Mouse (Mus musculus) forebrain, embryonic 10.5 days (tissue): ENCODE measurements at regions not wholly inside any gene's neighbourhood (a gene's known extent, or its start where the extent isn't known, plus 50 kb on each side); places are given as distances from the start of the nearest gene placed in this dataset.

Experiments used
- DNase-seq: peaks from one replicate; pipeline ENCODE4 v3.0.0-alpha.2; 2017; ENCODE audit warnings: low spot score; ENCODE audit errors: extremely low spot score
- H3K27ac ChIP-seq: fragments of 300-500 bp; sonication (generic); 2 replicates; pipeline ENCODE4 v1.5.1; 2016; ENCODE audit warnings: mild to moderate bottlenecking
- H3K27me3 ChIP-seq: fragments of 300-500 bp; sonication (generic); 2 replicates; pipeline ENCODE4 v1.6.1; 2016; ENCODE audit warnings: mild to moderate bottlenecking; ENCODE audit not compliant: poor library complexity, severe bottlenecking
- H3K36me3 ChIP-seq: fragments of 300-500 bp; sonication (generic); replicated peaks from 2 replicates; pipeline ENCODE4 v1.6.1; 2016; ENCODE audit warnings: mild to moderate bottlenecking, moderate library complexity
- H3K4me1 ChIP-seq: fragments of 300-500 bp; sonication (generic); 2 replicates; pipeline ENCODE4 v1.6.1; 2016
- H3K4me3 ChIP-seq: fragments of 300-500 bp; sonication (generic); 2 replicates; pipeline ENCODE4 v1.5.1; 2016; ENCODE audit warnings: mild to moderate bottlenecking, moderate library complexity
- H3K9me3 ChIP-seq: fragments of 300-500 bp; sonication (generic); 2 replicates; pipeline ENCODE4 v1.6.1; 2016; ENCODE audit warnings: mild to moderate bottlenecking, moderate library complexity
- WGBS: fragments of 180-500 bp; shearing (Covaris S2); methylation state at CpG from one replicate; pipeline ENCODE4 v1.1.7; 2016; 5-methylcytosine and 5-hydroxymethylcytosine counted together

- no peaks in the 10 kb centered on the region for H3K9me3 ChIP-seq
- 92% methylated on average over 7 of the region's 7 CpGs for WGBS
- DNase-seq: no peak
- no peak overlapping the region for H3K27ac ChIP-seq
- no peaks in the 10 kb centered on the region for H3K4me1 ChIP-seq
- no peak overlapping the region for H3K4me3 ChIP-seq
- H3K36me3 ChIP-seq: no peaks in the 10 kb centered on the region
- no peaks in the 10 kb centered on the region for H3K27me3 ChIP-seq
Measured at GRCm38 (mm10) chr17:47114736-47115135, 104.4 kb upstream of the Ubr2 start.

- WGBS: 91% methylated on average over 16 of the region's 16 CpGs
- DNase-seq: no peak
Measured at GRCm38 (mm10) chr17:47112556-47113225, 102.3 kb upstream of the Ubr2 start.

DNA sequence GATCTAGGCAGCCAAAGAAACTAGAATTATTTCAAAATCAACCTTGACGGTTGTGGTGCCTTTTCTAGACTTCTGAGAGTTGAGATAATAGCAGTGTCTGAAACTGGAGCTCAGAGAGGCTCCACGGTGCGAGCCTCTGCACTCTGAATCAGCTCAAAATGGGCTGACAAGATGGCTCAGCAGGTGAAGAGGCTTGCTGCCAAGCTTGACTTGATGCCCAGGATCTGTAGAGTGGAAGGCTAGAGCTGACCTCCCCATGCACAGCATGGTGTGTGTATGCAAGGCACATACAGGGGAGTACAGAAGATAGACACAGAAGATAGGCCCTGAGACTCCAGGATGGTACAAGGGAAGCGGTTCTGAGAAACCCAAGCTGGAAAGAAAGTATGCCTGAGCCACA lies 100.5 kb upstream of the Ubr2 start:
- Histone ChIP-seq H3K36me3 (no peaks in the 10 kb centered on the region), H3K4me1 (peaks cover 3% of the 10 kb centered on the region; the same call in 1 of the 2 replicates), H3K9me3 (no peaks in the 10 kb centered on the region), H3K27ac (no peak overlapping the region), H3K27me3 (no peaks in the 10 kb centered on the region), H3K4me3 (no peak overlapping the region)
- no peak for DNase-seq
- 89% methylated on average over 4 of the region's 4 CpGs for whole genome bisulfite sequencing

More at GRCm38 (mm10) chr17:47112556-47113225, 102.3 kb upstream of the Ubr2 start:
- Histone ChIP-seq H3K27ac (no peak overlapping the region), H3K4me3 (no peak overlapping the region), H3K9me3 (no peaks in the 10 kb centered on the region), H3K27me3 (no peaks in the 10 kb centered on the region), H3K4me1 (no peaks in the 10 kb centered on the region), H3K36me3 (no peaks in the 10 kb centered on the region)

DNA sequence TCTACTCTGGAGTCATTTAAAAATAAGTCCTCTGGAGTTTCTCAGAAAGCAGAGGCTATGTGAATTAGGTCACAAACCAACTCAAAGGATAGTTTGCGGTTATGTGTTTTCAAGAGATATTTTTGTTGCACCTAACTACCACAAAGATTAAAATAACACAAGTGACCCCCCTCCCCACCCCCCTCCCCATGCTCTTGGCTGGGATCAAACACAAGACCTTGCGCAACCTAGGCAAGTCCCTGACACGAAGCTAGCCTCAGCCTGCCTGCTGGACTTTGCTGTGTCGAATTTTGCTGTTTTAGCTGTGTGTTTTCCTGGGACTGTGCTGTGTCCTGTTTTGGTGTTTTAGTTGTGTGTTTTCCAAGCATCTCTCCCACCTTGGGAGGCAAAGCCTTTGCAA lies 94.0 kb upstream of the Ubr2 start:
- Histone ChIP-seq H3K4me1 (peaks cover 3% of the 10 kb centered on the region; the same call in 1 of the 2 replicates), H3K27me3 (no peaks in the 10 kb centered on the region), H3K9me3 (no peaks in the 10 kb centered on the region), H3K36me3 (no peaks in the 10 kb centered on the region), H3K4me3 (no peak overlapping the region), H3K27ac (no peak overlapping the region)
- no peak for DNase-seq
- 88% methylated on average over 4 of the region's 4 CpGs for WGBS

GRCm38 (mm10) chr17:47095191-47095590 lies 84.8 kb upstream of the Ubr2 start:
- Histone ChIP-seq H3K9me3 (peaks cover 4% of the 10 kb centered on the region; the same call in 1 of the 2 replicates), H3K4me1 (no peaks in the 10 kb centered on the region), H3K36me3 (no peaks in the 10 kb centered on the region), H3K27me3 (no peaks in the 10 kb centered on the region), H3K4me3 (no peak overlapping the region), H3K27ac (no peak overlapping the region)
- no peak for DNase-seq
- 83% methylated on average over 3 of the region's 3 CpGs for WGBS

DNA sequence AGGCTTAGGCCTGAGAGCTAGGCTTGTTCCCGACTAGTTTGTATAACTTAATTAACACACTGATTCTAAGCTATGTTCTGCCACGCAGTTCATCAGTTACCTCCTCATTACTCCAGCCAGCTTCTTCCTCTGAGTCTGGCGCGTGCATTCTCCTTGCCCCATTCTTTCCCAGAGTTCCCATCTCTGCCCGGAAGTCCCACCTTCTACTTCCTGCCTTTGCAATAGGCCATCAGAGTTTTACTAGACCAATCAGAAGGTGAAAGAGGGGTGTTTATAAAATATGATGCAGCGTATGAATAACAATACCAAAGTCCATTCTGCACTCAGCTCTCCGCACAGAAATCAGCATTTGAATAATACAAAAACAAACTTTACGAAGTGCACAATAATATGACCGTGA lies 81.7 kb upstream of the Ubr2 start:
- Histone ChIP-seq H3K4me3 (no peak overlapping the region), H3K27me3 (no peaks in the 10 kb centered on the region), H3K9me3 (peaks cover 23% of the 10 kb centered on the region; the same call in 1 of the 2 replicates), H3K36me3 (no peaks in the 10 kb centered on the region), H3K4me1 (no peaks in the 10 kb centered on the region), H3K27ac (no peak overlapping the region)
- 94% methylated on average over 9 of the region's 9 CpGs for WGBS
- DNase-seq: no peak

- Histone ChIP-seq H3K9me3 (peaks cover 29% of the 10 kb centered on the region; the same call in 1 of the 2 replicates), H3K4me1 (no peaks in the 10 kb centered on the region), H3K4me3 (no peak overlapping the region), H3K36me3 (no peaks in the 10 kb centered on the region), H3K27ac (no peak overlapping the region), H3K27me3 (no peaks in the 10 kb centered on the region)
- 84% methylated on average over 3 of the region's 3 CpGs for WGBS
- no peak for DNase-seq
Measured at GRCm38 (mm10) chr17:47089769-47090168, 79.4 kb upstream of the Ubr2 start.

GRCm38 (mm10) chr17:47069206-47069605 lies 58.9 kb upstream of the Ubr2 start:
- Histone ChIP-seq H3K4me3 (no peak overlapping the region), H3K27me3 (no peaks in the 10 kb centered on the region), H3K4me1 (0 out of 2 replicates have a peak, but pooled peaks cover 3% of the 10 kb centered on the region), H3K27ac (no peak overlapping the region), H3K36me3 (no peaks in the 10 kb centered on the region), H3K9me3 (0 out of 2 replicates have a peak, but pooled peaks cover 3% of the 10 kb centered on the region)
- WGBS: 95% methylated on average over 2 of the region's 2 CpGs
- DNase-seq: no peak

DNA sequence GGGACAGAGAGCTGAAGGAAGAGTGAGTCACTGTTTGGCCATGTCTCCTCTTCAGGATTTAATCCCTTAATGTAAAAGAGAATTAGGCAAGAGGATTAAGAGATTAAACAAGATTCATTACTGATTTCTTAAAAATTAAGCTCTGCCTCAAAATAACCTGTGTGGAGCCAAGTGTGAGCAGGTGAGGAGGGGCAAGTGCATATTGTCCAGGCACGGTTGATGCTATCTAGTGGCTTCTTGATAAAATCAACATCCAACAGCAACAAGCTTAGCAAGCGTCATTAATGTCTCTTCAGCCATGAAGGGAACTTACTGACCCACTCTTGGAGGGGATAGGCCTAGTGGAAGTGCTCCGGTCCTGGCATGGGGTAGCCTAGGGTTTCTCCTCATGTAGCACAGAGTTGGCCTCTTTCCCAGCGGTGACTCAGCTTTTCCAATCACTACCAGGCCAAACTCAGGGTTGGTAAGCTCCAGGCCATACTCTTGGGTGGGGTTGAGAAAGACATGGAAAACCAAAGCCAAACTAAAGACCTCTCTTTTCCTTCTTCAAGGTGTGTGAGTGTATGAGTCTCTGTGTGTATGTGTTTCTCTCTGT lies 55.0 kb upstream of the Ubr2 start:
- 79% methylated on average over 4 of the region's 4 CpGs for WGBS
- no peak overlapping the region for H3K27ac ChIP-seq

GRCm38 (mm10) chr17:47064592-47065306 lies 54.4 kb upstream of the Ubr2 start:
- no peaks in the 10 kb centered on the region for H3K36me3 ChIP-seq
- H3K4me1 ChIP-seq: 0 out of 2 replicates have a peak, but pooled peaks cover 3% of the 10 kb centered on the region
- no peak for DNase-seq
- WGBS: 79% methylated on average over 14 of the region's 14 CpGs
- no peak overlapping the region for H3K4me3 ChIP-seq
- H3K27me3 ChIP-seq: no peaks in the 10 kb centered on the region
- H3K9me3 ChIP-seq: no peaks in the 10 kb centered on the region
- H3K27ac ChIP-seq: no peak overlapping the region

More for the DNA sequence above, 55.0 kb upstream of the Ubr2 start:
- Histone ChIP-seq H3K36me3 (no peaks in the 10 kb centered on the region), H3K27me3 (no peaks in the 10 kb centered on the region), H3K4me3 (no peak overlapping the region), H3K9me3 (no peaks in the 10 kb centered on the region), H3K4me1 (0 out of 2 replicates have a peak, but pooled peaks cover 3% of the 10 kb centered on the region)
- no peak for DNase-seq

GRCm38 (mm10) chr17:47064006-47064405 lies 53.6 kb upstream of the Ubr2 start:
- 91% methylated on average over 4 of the region's 4 CpGs for WGBS
- Histone ChIP-seq H3K9me3 (no peaks in the 10 kb centered on the region), H3K4me3 (no peak overlapping the region), H3K4me1 (0 out of 2 replicates have a peak, but pooled peaks cover 3% of the 10 kb centered on the region), H3K27me3 (no peaks in the 10 kb centered on the region), H3K36me3 (no peaks in the 10 kb centered on the region), H3K27ac (no peak overlapping the region)
- no peak for DNase-seq

DNA sequence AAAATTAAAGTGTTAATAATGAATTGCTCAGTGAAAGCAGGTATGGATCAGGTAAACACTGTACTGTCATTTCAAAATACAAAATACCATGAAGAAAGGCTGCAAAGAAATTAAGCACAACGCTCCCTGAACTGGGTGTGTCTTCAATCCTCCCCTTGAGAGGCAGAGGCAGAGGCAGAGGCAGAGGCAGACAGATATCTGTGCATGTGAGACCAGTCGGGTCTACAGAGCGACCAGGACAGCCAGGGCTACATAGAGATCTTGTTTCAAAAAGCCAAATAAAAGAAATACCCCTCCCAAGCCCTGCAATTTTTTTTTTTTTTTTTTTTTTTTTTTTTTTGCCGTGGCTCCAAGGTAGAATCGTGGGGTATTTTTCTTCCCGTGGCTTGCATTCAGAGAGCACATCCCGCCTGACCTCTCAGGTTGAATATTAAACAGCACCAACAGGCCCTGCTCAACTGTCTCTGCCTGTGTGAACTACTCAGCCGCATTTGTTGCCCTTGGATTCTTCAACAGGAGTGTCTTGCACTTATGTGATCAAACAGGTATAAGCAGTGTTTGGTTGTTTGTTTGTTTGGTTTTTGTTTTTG lies 50.8 kb upstream of the Ubr2 start:
- Histone ChIP-seq H3K4me3 (no peak overlapping the region), H3K4me1 (0 out of 2 replicates have a peak, but pooled peaks cover 3% of the 10 kb centered on the region), H3K36me3 (no peaks in the 10 kb centered on the region), H3K27ac (no peak overlapping the region), H3K27me3 (no peaks in the 10 kb centered on the region), H3K9me3 (peaks cover 6% of the 10 kb centered on the region)
- DNase-seq: no peak
- WGBS: 87% methylated on average over 8 of the region's 8 CpGs
